Mouse (Mus musculus) layer of hippocampus, adult 2 months (tissue): ENCODE results near the gene Prr7. TPM values are rescaled to one million over a fixed set of nuclear protein-coding genes. Genes with fewer than 3 reads are reported as not detected.

ENCODE experiments used
- DNase-seq, 2 experiments: peaks; one replicate each; pipeline ENCODE4 v3.0.0; 2022; ENCODE audit warnings: low spot score in 2 of 2
- H3K27ac ChIP-seq: fragments of 200-600 bp; 2 replicates; pipeline ENCODE4 v1.8.1; 2022
- H3K4me3 ChIP-seq: fragments of 200-600 bp; 2 replicates; pipeline ENCODE4 v1.8.1; 2022; ENCODE audit warnings: mild to moderate bottlenecking
- CTCF ChIP-seq: fragments of 200-600 bp; conservative IDR thresholded peaks from 2 replicates; pipeline ENCODE4 v1.8.1; 2022; ENCODE audit warnings: antibody characterized with exemption, mild to moderate bottlenecking, moderate library complexity
- total RNA-seq, 2 experiments: library from RNA; stranded (reverse); gene quantifications; 2 replicates each; pipeline ENCODE4 v1.2.3; 2021

The Prr7 gene
- total RNA-seq, 2 experiments from 2014 or later = 83.0 to 84.5 TPM

DNA sequence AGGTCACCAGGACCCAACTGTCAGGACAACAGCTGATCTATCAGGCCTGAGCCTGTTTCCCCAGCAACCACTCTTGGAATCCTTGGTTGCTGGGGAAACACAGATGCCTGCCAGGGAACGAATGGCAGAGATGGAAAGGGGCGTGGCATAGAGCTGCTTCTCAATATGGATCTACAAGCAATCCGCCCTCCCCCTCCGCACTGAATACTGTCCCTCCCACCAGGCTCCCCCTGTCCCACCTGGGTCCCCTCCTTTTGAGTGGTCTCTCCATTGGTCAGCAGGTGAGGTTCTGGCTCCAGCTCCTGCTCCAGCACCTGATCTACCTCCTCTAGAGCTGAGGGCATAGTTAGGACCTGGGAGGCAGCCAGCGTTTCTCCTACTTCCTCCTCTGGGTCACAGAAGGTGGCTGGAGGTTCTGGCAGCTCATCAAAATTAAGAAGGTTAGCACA, 10.6 kb downstream of the Prr7 start:
- peak; percentile 74 to 88 for DNase-seq
- peak overlapping the region; percentile 23; the same call in 1 of the 2 replicates for H3K4me3 ChIP-seq
- peak overlapping the region; percentile 99 for H3K27ac ChIP-seq
- TF ChIP-seq CTCF = no peak

DNA sequence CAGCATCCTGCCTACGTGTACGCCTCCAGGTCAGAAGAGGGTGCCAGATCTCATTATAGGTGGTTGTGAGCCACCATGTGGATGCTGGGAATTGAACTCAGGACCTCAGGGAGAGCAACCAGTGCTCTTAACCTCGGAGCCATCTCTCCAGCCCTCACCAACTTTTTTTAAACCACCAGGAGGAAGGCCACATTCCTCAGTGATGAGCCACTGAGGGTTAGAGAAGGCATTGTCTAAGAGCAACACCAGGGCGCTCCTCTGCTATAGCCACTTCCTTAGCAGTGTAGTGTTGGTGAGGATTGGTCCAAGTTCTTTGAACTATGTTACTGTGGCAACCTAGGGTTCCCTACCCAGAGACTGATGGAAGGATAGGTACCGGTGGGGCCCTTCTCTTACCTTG, 11.7 kb downstream of the Prr7 start:
- no peak for DNase-seq
- H3K4me3 ChIP-seq = no peak overlapping the region
- H3K27ac ChIP-seq = peak overlapping the region; percentile 99
- no peak for TF ChIP-seq CTCF

DNA sequence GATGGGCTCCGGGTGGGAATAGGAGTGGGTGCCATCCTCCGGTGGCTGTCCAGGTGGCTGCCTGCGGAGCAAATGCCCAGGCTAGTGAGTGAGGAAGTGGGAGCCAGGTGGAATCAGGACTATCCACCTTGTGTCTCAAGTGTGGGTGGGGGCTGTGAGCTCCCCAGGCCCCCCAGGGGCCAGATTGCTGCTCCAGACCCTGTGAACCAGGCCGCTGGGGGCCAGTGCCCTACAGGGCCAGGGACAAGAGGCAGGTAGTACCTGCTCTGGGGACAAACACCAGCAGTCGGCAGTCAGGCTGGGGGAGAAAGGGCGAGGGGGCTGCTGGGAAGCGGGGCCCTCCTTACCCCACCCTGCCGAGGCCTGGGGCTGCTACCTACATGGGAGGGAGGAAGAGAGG, 12.2 kb downstream of the Prr7 start:
- Histone ChIP-seq H3K27ac (peak overlapping the region; percentile 65; the same call in 1 of the 2 replicates), H3K4me3 (no peak overlapping the region)
- DNase-seq = no peak
- TF ChIP-seq CTCF = no peak

- no peak for TF ChIP-seq CTCF
- Histone ChIP-seq H3K4me3 (no peak overlapping the region), H3K27ac (peak overlapping the region; percentile 65)
- DNase-seq = no peak
These were observed 13.4 kb downstream of the Prr7 start for GRCm38 (mm10) chr13:55477492-55477891.

- Histone ChIP-seq H3K27ac (peak overlapping the region; percentile 65), H3K4me3 (no peak overlapping the region)
- peak in 1 of 2 experiments; percentile 69 for DNase-seq
- peak; percentile 84 for TF ChIP-seq CTCF
These were observed 14.0 kb downstream of the Prr7 start for GRCm38 (mm10) chr13:55478036-55478435.

GRCm38 (mm10) chr13:55479008-55479407, 14.9 kb downstream of the Prr7 start:
- no peak for DNase-seq
- Histone ChIP-seq H3K27ac (peak overlapping the region; percentile 65), H3K4me3 (no peak overlapping the region)
- no peak for TF ChIP-seq CTCF

DNA sequence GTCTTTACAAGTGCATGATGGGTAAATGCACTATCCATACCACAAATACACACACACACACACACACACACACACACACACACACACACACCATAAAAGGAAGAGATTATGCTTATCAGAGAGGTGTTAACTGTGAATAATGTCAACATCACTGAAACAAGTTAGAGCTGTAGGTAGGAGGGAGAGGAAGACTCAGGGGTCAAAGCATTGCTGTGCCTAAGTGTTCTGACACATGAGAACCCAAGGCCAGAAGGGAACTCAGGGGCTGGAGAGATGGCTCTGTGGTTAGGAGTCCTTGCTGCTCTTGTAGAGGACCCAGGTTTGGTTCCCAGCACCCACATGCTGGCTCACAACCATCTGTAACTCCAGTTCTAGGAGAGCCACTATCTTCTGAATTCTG, 15.9 kb downstream of the Prr7 start:
- TF ChIP-seq CTCF = no peak
- Histone ChIP-seq H3K4me3 (no peak overlapping the region), H3K27ac (no peak overlapping the region)
- DNase-seq = no peak

DNA sequence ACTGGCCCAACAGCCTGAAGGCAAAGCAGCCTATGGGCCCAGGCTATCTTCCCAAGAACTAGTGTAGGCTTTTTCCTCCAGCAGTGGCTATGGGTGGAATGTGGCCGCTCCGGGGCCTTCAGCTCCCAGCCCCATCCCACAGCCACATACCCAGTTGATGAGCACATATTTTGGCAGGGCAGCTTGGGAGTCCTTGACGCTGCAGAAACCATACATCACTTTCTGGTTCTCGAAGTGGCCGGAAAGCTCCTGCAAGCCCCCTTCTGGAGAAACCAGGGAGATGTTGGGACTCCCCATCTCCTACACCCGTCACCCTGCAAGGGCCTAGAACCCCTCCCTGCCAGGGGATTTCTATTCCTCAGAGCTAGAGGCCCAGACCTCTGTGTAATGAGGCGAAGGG, 18.5 kb downstream of the Prr7 start:
- Histone ChIP-seq H3K27ac (peak overlapping the region; percentile 97), H3K4me3 (peak overlapping the region; percentile 77)
- DNase-seq = no peak
- TF ChIP-seq CTCF = peak; percentile 59

DNA sequence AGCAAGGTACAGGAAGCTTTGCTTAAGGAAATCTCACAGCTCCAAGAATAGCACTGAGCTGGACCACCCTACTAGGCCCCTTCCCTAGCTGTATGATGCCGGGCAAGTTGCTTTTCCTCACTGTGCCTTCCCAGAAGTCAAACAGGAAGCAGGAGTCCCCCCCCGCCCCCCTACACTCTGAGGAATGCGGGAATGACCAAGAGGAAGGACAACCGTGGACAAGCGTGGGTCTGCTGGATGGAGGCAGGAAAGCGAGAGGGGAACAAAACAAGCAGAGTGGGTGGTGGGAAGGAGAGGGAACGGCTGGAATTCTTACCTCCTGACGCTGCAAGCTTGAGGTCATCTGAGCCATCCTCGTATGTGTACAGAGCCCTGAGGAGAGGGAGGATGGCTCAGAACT, 19.0 kb downstream of the Prr7 start:
- Histone ChIP-seq H3K4me3 (peak overlapping the region; percentile 77), H3K27ac (peak overlapping the region; percentile 97)
- no peak for DNase-seq
- TF ChIP-seq CTCF = no peak

DNA sequence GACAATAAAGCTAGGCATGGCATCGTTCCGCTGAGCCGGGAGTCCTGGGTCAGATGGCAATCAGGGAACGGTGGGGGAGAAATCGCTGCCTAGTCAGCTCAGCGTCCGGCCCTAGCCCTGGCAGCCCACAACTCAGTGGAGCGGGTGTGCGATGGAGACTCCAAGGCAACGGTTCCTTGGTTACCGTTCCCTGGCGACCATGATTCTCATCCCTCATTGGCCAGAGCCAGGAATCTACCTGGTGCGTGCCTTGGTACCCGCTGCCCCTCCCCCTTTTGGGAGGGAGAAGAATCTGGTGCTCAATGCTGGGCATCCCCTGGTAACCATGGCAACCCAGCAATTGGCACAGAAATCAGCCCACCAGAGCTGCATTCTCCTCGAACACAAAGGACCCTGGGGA, 19.5 kb downstream of the Prr7 start:
- peak overlapping the region; percentile 77 for H3K4me3 ChIP-seq
- peak; percentile 92 to 97 for DNase-seq
- TF ChIP-seq CTCF = no peak
- H3K27ac ChIP-seq = peak overlapping the region; percentile 97

- no peak for DNase-seq
- H3K4me3 ChIP-seq = peak overlapping the region; percentile 77
- H3K27ac ChIP-seq = peak overlapping the region; percentile 97
- no peak for TF ChIP-seq CTCF
These were observed 20.5 kb downstream of the Prr7 start for GRCm38 (mm10) chr13:55484520-55485088.

DNA sequence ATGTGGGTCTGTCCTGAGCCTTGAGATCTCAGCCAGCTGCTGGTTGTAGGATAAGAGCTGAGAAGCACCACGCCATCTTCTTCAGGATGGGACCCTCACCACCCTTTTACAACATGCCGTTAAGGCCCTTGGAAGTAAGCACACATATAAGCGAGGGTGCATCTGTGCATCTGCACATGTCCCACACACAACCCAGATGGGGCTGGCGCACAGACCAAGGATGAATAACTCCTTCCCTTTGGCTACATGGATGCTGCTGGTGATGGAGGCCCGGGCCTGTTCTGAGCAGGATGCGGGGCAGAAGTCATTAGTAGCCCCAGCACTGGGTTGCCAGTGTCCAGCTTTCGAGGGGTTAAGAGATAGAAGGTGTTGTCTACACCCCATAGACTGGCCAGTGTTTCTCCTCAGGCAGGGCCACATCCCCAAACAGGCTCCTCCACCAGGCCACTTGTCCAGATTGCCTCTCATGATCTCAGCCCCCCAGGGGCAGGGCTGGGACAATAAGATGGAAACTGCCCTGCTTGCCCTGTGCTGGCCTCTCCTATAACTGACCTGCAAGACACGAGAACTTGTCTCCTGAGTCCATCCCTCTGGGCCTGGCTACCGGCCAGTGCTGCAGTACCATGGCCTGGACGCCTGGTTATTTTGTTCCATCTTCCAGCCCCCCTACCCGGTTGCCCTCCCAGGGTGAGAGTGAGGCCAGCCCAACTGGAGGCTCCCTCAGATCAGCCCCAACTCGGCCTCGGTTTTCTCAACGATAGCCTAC, 22.1 kb downstream of the Prr7 start:
- DNase-seq = no peak
- Histone ChIP-seq H3K4me3 (peak overlapping the region; percentile 77), H3K27ac (peak overlapping the region; percentile 97)
- TF ChIP-seq CTCF = no peak; the same call in none of the 2 replicates

DNA sequence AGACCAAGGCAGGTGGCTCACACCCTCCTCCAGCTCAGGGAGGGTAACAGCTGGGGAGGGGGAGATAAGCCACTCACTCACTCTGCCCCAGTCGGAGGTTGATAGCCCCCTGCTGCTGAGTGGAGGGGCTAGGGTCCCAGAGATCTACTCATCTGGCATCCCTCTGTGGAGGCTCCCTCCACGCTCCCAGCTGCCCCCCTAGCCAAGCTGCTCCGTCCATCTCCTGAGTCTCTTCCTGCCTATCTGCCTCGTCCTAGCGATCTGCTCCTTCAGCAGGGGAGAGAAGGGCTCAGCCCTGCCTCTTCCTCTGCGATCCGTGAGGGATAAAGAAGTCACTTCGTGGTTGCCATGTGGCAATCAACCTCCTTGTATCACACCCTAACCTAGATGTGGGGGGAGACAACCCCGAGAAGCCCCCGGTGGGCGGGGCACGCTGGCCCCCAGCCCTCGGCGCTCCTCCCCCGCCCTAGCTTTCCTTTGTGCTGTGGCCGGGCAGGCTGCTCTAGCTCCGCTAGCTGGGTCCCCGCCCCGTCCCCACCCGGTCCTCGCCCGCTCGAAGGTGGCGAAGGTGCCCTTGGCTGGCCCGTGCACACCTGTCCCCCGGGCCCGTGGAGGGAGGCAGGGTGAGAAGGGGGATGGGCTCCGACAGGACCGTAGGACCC, 23.0 kb downstream of the Prr7 start:
- no peak for TF ChIP-seq CTCF
- H3K27ac ChIP-seq = peak overlapping the region; percentile 97
- peak overlapping the region; percentile 77 for H3K4me3 ChIP-seq
- no peak for DNase-seq
